Mouse (Mus musculus) myocyte (in vitro differentiated cells): Measurements from ENCODE around the gene Tmc6.
"Not testable (repeated sequence)": the region's sequence is repeated elsewhere in the genome, so short reads cannot be mapped to it uniquely, and the experiment has no call there.

Source experiments
- MYOG ChIP-seq, 3 experiments: IDR thresholded peaks; one replicate each; pipeline ENCODE4 v1.6.1; 2011; ENCODE audit warnings: control low read depth in 2 of 3, low read depth in 2 of 3, mild to moderate bottlenecking in 2 of 3; ENCODE audit not compliant: insufficient read length in 2 of 3, control insufficient read depth in 1 of 3, insufficient read depth in 1 of 3
- POLR2A ChIP-seq: IDR thresholded peaks from one replicate; pipeline ENCODE4 v1.6.1; 2011; ENCODE audit warnings: low read depth, mild to moderate bottlenecking, control low read depth, moderate library complexity; ENCODE audit not compliant: insufficient read length

DNA sequence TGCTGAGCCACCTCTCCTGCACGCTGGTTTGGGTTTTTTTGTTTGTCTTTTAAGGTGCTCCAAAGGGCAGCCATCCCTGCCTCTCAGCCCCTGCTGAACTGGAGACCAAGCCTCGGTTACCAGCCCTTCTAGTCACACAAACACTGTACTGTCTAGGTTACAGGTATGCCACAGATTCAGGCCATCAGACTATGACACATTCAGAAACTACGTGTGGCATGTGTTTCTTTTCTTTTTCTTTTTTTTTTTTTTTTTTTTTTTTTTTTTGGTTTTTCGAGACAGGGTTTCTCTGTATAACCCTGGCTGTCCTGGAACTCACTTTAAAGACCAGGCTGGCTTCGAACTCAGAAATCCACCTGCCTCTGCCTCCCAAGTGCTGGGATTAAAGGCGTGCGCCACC is 6.5 kb upstream of the Tmc6 start:
- TF ChIP-seq POLR2A; MYOG (IDR thresholded peaks at IDR 0.05; ENCODE audit: control insufficient read depth in 1 of 3, insufficient read depth in 1 of 3, insufficient read length in 2 of 3, low read depth in 2 of 3): not testable (repeated sequence)
